Mouse (Mus musculus): ENCODE data around the gene Gm29133.

The Gm29133 gene

GRCm38 (mm10) chr3:75747897-75748296, at the start of gene Gm29133:
Gm29133 (plus strand) TSS chr3:75748197.
- in situ Hi-C loops (cut with MboI, MseI) = no loop called here

- in situ Hi-C loops (cut with MboI, MseI) = no loop called here
Observed at GRCm38 (mm10) chr3:75699088-75699487, 48.9 kb upstream of the Gm29133 start.

- in situ Hi-C loops (cut with MboI, MseI) = loop anchor here (25.0 kb wide), 1 partner anchor 489 kb away; no protein-coding TSS in a partner anchor
Observed at GRCm38 (mm10) chr3:75701336-75701735, 46.7 kb upstream of the Gm29133 start.

- in situ Hi-C loops (cut with MboI, MseI) = loop anchor here (25.0 kb wide), 1 partner anchor 494 kb away; no protein-coding TSS in a partner anchor
Observed at GRCm38 (mm10) chr3:75706536-75706935, 41.5 kb upstream of the Gm29133 start.

- in situ Hi-C loops (cut with MboI, MseI) = loop anchor here (25.0 kb wide), 1 partner anchor 501 kb away; no protein-coding TSS in a partner anchor
Observed at GRCm38 (mm10) chr3:75713678-75714295, 34.2 kb upstream of the Gm29133 start.

GRCm38 (mm10) chr3:75720663-75721062, 27.3 kb upstream of the Gm29133 start:
- in situ Hi-C loops (cut with MboI, MseI) = loop anchor here (25.0 kb wide), 1 partner anchor 508 kb away; no protein-coding TSS in a partner anchor

GRCm38 (mm10) chr3:75730982-75731600, 16.9 kb upstream of the Gm29133 start:
- in situ Hi-C loops (cut with MboI, MseI) = no loop called here

GRCm38 (mm10) chr3:75743664-75744437, 4.1 kb upstream of the Gm29133 start:
- in situ Hi-C loops (cut with MboI, MseI) = no loop called here

GRCm38 (mm10) chr3:75745343-75745742, 2.7 kb upstream of the Gm29133 start:
- in situ Hi-C loops (cut with MboI, MseI) = no loop called here

GRCm38 (mm10) chr3:75763351-75763750, 15.4 kb downstream of the Gm29133 start:
- in situ Hi-C loops (cut with MboI, MseI) = no loop called here

GRCm38 (mm10) chr3:75774253-75774652, 26.3 kb downstream of the Gm29133 start:
- in situ Hi-C loops (cut with MboI, MseI) = no loop called here

- in situ Hi-C loops (cut with MboI, MseI) = no loop called here
Observed at GRCm38 (mm10) chr3:75808001-75808400, 60.0 kb downstream of the Gm29133 start.

- in situ Hi-C loops (cut with MboI, MseI) = no loop called here
Observed at GRCm38 (mm10) chr3:75823934-75824333, 75.9 kb downstream of the Gm29133 start.

GRCm38 (mm10) chr3:75824458-75824857, 76.5 kb downstream of the Gm29133 start:
- in situ Hi-C loops (cut with MboI, MseI) = no loop called here

GRCm38 (mm10) chr3:75834827-75835226, 86.8 kb downstream of the Gm29133 start:
- in situ Hi-C loops (cut with MboI, MseI) = no loop called here

GRCm38 (mm10) chr3:75835286-75835967, 87.4 kb downstream of the Gm29133 start:
- in situ Hi-C loops (cut with MboI, MseI) = no loop called here

All from regulatory T cell (primary cell).